Mouse (Mus musculus): Measurements from ENCODE around the gene Rala. TPM values are rescaled to one million over a fixed set of nuclear protein-coding genes. Genes with fewer than 3 reads are reported as not detected.
A peak's percentile ranks its signal among the peaks of the same experiment; 100 is the strongest.

Gene Rala
- polyA plus RNA-seq, 1 experiment from 2014 or later, result 113 TPM

GRCm38 (mm10) chr13:17866741-17867140, 77.3 kb downstream of the Rala start:
- H3K4me1 ChIP-seq, result no peaks in the 10 kb centered on the region
- no peaks in the 10 kb centered on the region for H3K36me3 ChIP-seq
- no peak overlapping the region for H3K4me2 ChIP-seq
- H3K27ac ChIP-seq, result no peak overlapping the region
- H3K4me3 ChIP-seq, result no peak overlapping the region
- H3K9me3 ChIP-seq, result no peaks in the 10 kb centered on the region
- H3K27me3 ChIP-seq, result no peaks in the 10 kb centered on the region
- 68% methylated on average over 2 of the region's 2 CpGs for WGBS
- no peak overlapping the region for H3K9ac ChIP-seq
- no peak for ATAC-seq (ENCODE audit: insufficient number of reproducible peaks, insufficient read depth, low FRiP score, low TSS enrichment, low read depth)

GRCm38 (mm10) chr13:17860536-17860935, 83.5 kb downstream of the Rala start:
- H3K4me1 ChIP-seq, result peaks cover 14% of the 10 kb centered on the region
- no peak overlapping the region for H3K9ac ChIP-seq
- no peak for ATAC-seq (ENCODE audit: insufficient number of reproducible peaks, insufficient read depth, low FRiP score, low TSS enrichment, low read depth)
- no peaks in the 10 kb centered on the region for H3K27me3 ChIP-seq
- H3K4me2 ChIP-seq, result no peak overlapping the region
- H3K4me3 ChIP-seq, result no peak overlapping the region
- 86% methylated on average over 6 of the region's 6 CpGs for WGBS
- no peak overlapping the region for H3K27ac ChIP-seq
- 0 out of 2 replicates have a peak, but pooled peaks cover 2% of the 10 kb centered on the region for H3K9me3 ChIP-seq
- H3K36me3 ChIP-seq, result no peaks in the 10 kb centered on the region

- H3K4me2 ChIP-seq, result no peak overlapping the region
- no peak overlapping the region for H3K27ac ChIP-seq
- H3K27me3 ChIP-seq, result no peaks in the 10 kb centered on the region
- H3K9ac ChIP-seq, result no peak overlapping the region
- H3K4me1 ChIP-seq, result peaks cover 21% of the 10 kb centered on the region
- H3K4me3 ChIP-seq, result no peak overlapping the region
- 79% methylated on average over 13 of the region's 13 CpGs for WGBS
- ATAC-seq (ENCODE audit: insufficient number of reproducible peaks, insufficient read depth, low FRiP score, low TSS enrichment, low read depth), result no peak
- 0 out of 2 replicates have a peak, but pooled peaks cover 2% of the 10 kb centered on the region for H3K9me3 ChIP-seq
- H3K36me3 ChIP-seq, result no peaks in the 10 kb centered on the region
Measured at GRCm38 (mm10) chr13:17859365-17860033, 84.5 kb downstream of the Rala start.

GRCm38 (mm10) chr13:17857046-17857445, 87.0 kb downstream of the Rala start:
- H3K4me1 ChIP-seq, result peaks cover 21% of the 10 kb centered on the region
- no peaks in the 10 kb centered on the region for H3K27me3 ChIP-seq
- ATAC-seq (ENCODE audit: insufficient number of reproducible peaks, insufficient read depth, low FRiP score, low TSS enrichment, low read depth), result no peak
- no peak overlapping the region for H3K9ac ChIP-seq
- no peak overlapping the region for H3K27ac ChIP-seq
- H3K9me3 ChIP-seq, result 0 out of 2 replicates have a peak, but pooled peaks cover 2% of the 10 kb centered on the region
- H3K4me3 ChIP-seq, result no peak overlapping the region
- no peak overlapping the region for H3K4me2 ChIP-seq
- no peaks in the 10 kb centered on the region for H3K36me3 ChIP-seq
- WGBS, result 63% methylated on average over 9 of the region's 9 CpGs

DNA sequence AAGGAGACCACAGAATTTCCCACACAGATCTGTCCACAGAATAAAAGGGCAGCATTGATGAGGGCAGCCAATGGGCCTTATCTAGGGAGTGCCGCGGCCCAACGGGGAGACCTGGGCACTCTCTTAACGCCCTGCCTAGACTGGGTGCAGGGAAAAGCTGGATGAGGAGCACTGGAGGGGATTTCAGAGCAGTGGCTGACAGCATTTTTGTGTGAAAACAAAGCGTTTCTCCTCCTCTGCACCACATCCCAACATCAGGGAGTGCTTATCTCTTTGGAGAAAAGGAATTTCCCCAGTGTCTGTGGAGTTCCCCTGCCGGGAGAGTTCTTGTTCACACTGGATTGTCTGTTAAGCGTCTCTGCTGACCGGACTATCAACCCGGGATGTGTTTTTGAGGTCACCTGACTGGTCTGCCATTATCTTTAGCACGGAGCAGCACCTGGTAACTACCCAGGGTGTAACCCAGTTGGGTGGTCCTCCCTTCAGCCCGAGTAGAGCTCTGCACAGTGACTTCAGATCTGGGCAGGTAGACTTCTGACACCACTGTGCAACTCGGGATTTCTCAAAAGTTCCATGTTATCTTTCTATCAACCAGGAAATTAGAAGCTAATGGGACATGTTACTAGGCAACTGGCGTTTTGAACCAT, 88.4 kb downstream of the Rala start:
- Histone ChIP-seq H3K36me3 (no peaks in the 10 kb centered on the region), H3K9me3 (0 out of 2 replicates have a peak, but pooled peaks cover 2% of the 10 kb centered on the region), H3K4me2 (peak overlapping the region; percentile 48), H3K27me3 (no peaks in the 10 kb centered on the region), H3K4me1 (peaks cover 21% of the 10 kb centered on the region), H3K9ac (peak overlapping the region; percentile 27; the same call in 1 of the 2 replicates), H3K4me3 (no peak overlapping the region), H3K27ac (no peak overlapping the region; the same call in 1 of the 2 replicates)
- 10% methylated on average over 13 of the region's 13 CpGs for WGBS
- ATAC-seq (ENCODE audit: insufficient number of reproducible peaks, insufficient read depth, low FRiP score, low TSS enrichment, low read depth), result 0 out of 2 replicates have a peak, but pooled peaks have one; percentile 37

GRCm38 (mm10) chr13:17854755-17855154, 89.3 kb downstream of the Rala start:
- Histone ChIP-seq H3K9ac (no peak overlapping the region), H3K9me3 (0 out of 2 replicates have a peak, but pooled peaks cover 2% of the 10 kb centered on the region), H3K4me2 (no peak overlapping the region), H3K4me3 (no peak overlapping the region), H3K27me3 (no peaks in the 10 kb centered on the region), H3K36me3 (no peaks in the 10 kb centered on the region), H3K4me1 (peaks cover 21% of the 10 kb centered on the region), H3K27ac (no peak overlapping the region)
- no peak; the same call in 1 of the 2 replicates for ATAC-seq (ENCODE audit: insufficient number of reproducible peaks, insufficient read depth, low FRiP score, low TSS enrichment, low read depth)
- WGBS, result 30% methylated on average over 6 of the region's 6 CpGs

GRCm38 (mm10) chr13:17843336-17843735, 100.7 kb downstream of the Rala start:
- no peak for ATAC-seq (ENCODE audit: insufficient number of reproducible peaks, insufficient read depth, low FRiP score, low TSS enrichment, low read depth)
- no peaks in the 10 kb centered on the region for H3K4me1 ChIP-seq
- WGBS, result 88% methylated on average over 2 of the region's 2 CpGs

GRCm38 (mm10) chr13:17842756-17843155, 101.3 kb downstream of the Rala start:
- Histone ChIP-seq H3K27me3 (no peaks in the 10 kb centered on the region), H3K4me3 (no peak overlapping the region), H3K4me2 (no peak overlapping the region), H3K36me3 (no peaks in the 10 kb centered on the region), H3K4me1 (no peaks in the 10 kb centered on the region), H3K27ac (no peak overlapping the region), H3K9me3 (no peaks in the 10 kb centered on the region), H3K9ac (no peak overlapping the region)
- WGBS, result 46% methylated on average over 4 of the region's 4 CpGs
- ATAC-seq (ENCODE audit: insufficient number of reproducible peaks, insufficient read depth, low FRiP score, low TSS enrichment, low read depth), result no peak

More at GRCm38 (mm10) chr13:17843336-17843735, 100.7 kb downstream of the Rala start:
- no peak overlapping the region for H3K4me2 ChIP-seq
- H3K36me3 ChIP-seq, result no peaks in the 10 kb centered on the region
- H3K27me3 ChIP-seq, result no peaks in the 10 kb centered on the region
- no peak overlapping the region for H3K4me3 ChIP-seq
- H3K9ac ChIP-seq, result no peak overlapping the region
- no peaks in the 10 kb centered on the region for H3K9me3 ChIP-seq
- no peak overlapping the region for H3K27ac ChIP-seq

DNA sequence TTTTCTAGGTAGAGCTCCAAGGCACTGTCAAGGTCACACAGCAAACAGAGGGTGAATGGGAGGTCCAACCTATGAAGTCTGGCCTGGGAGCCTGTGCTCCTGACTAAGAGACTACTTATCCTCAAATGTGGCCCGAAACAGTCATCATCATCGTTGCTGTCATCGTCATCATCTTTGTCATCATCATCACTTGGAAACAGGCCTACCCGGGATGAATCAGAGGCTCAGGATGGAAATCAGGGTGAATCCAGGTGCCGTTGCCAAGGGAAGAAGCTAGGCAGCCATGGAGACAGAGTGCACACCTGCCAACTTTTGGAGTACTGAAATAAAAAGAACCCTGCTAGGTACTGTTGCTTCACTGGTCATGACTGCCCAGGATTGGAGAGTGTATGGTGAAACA, 104.9 kb downstream of the Rala start:
- no peak overlapping the region for H3K4me2 ChIP-seq
- no peaks in the 10 kb centered on the region for H3K27me3 ChIP-seq
- no peak overlapping the region for H3K9ac ChIP-seq
- no peaks in the 10 kb centered on the region for H3K9me3 ChIP-seq
- WGBS, result 90% methylated on average over 5 of the region's 5 CpGs
- H3K27ac ChIP-seq, result no peak overlapping the region
- no peak for ATAC-seq (ENCODE audit: insufficient number of reproducible peaks, insufficient read depth, low FRiP score, low TSS enrichment, low read depth)
- H3K36me3 ChIP-seq, result no peaks in the 10 kb centered on the region
- H3K4me1 ChIP-seq, result no peaks in the 10 kb centered on the region
- H3K4me3 ChIP-seq, result no peak overlapping the region

- H3K27me3 ChIP-seq, result no peaks in the 10 kb centered on the region
- 32% methylated on average over 4 of the region's 4 CpGs for WGBS
- no peak overlapping the region for H3K4me2 ChIP-seq
- no peaks in the 10 kb centered on the region for H3K36me3 ChIP-seq
- no peaks in the 10 kb centered on the region for H3K9me3 ChIP-seq
- no peaks in the 10 kb centered on the region for H3K4me1 ChIP-seq
- no peak overlapping the region for H3K4me3 ChIP-seq
- H3K9ac ChIP-seq, result no peak overlapping the region
- ATAC-seq (ENCODE audit: insufficient number of reproducible peaks, insufficient read depth, low FRiP score, low TSS enrichment, low read depth), result 0 out of 2 replicates have a peak, but pooled peaks have one; percentile 20
- H3K27ac ChIP-seq, result no peak overlapping the region
Measured at GRCm38 (mm10) chr13:17838484-17838851, 105.6 kb downstream of the Rala start.

- Histone ChIP-seq H3K27ac (no peak overlapping the region), H3K4me3 (no peak overlapping the region), H3K4me2 (no peak overlapping the region), H3K36me3 (no peaks in the 10 kb centered on the region), H3K9ac (no peak overlapping the region), H3K9me3 (no peaks in the 10 kb centered on the region), H3K27me3 (no peaks in the 10 kb centered on the region), H3K4me1 (no peaks in the 10 kb centered on the region)
- WGBS, result 44% methylated on average over 16 of the region's 16 CpGs
- no peak for ATAC-seq (ENCODE audit: insufficient number of reproducible peaks, insufficient read depth, low FRiP score, low TSS enrichment, low read depth)
Measured at GRCm38 (mm10) chr13:17837610-17838483, 106.2 kb downstream of the Rala start.

All from embryonic facial prominence, embryonic 13.5 days (tissue).